Mouse (Mus musculus): ENCODE results near the gene Lhfpl3. TPM values are rescaled to one million over a fixed set of nuclear protein-coding genes. Genes with fewer than 3 reads are reported as not detected.

Gene Lhfpl3
- total RNA-seq, 2 experiments from 2014 or later, result 16.2 to 19.1 TPM

DNA sequence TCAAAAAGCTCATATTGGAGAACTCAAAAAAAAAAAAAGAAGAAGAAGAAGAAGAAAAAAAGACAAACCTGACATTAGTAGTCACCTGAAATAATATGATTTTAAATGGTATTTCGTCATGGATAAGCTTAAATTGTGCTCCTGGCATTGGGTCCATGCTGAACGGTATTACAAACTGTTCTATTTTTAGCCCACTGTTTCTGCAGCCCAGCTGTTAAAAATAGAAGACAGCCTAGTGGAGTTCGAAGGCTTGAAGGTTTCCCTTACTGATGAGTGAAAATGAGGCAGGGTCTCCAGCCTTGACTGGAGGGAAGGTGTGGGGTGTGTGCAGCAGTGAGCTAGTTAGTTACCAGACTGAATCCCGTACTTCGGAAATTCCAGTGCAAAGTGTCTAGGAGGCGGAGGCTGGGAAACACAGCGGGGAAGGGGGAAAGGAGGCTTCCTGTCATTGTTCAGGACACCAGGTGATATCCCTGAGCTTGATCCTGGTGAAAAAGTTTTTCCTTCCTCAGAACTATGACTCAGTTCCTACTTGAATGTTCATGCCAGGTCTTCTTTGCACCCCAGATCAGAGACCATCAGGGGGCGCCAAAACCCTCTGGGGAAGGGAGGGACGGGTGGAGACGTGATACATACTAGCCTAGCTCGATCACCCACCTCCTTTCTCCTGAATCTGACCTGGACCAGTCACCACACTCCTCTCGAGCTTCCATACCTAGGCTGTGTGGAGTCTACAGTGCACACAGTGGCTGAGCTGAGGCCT lies 505.8 kb downstream of the Lhfpl3 start:
- peak; percentile 7 to 16 for DNase-seq (ENCODE audit: low spot score in 2 of 2)
- intact Hi-C loops (cut with DNase I), result no loop called here

DNA sequence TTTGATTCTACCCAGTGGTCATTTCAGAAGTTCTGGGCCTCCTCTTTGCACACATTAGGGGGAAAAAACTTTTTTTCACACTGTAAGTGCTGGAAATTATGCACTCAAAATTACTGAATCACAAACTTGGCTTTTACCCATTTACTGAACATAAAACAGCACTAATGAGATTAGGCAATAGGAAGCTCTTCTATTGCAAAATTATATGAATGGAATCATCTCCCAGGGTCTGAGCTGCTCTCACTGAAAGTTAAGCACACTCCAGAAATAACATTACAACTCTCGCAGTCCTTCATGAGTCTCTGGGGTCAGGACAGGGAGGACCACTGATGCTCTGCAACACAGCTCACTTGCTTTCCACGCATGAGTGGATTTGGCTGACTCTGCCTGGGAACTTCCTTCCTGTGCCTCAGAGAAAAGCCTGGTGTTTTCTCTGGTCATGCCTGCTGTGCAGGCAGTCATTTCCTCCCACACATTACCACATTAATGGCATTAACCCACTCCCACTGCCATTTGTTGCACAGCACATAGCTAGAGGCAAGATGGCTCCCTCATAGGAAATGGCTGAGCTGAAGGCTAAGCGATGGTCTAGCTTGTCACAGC lies 510.1 kb downstream of the Lhfpl3 start:
- intact Hi-C loops (cut with DNase I), result no loop called here
- no peak for DNase-seq (ENCODE audit: low spot score in 2 of 2)

DNA sequence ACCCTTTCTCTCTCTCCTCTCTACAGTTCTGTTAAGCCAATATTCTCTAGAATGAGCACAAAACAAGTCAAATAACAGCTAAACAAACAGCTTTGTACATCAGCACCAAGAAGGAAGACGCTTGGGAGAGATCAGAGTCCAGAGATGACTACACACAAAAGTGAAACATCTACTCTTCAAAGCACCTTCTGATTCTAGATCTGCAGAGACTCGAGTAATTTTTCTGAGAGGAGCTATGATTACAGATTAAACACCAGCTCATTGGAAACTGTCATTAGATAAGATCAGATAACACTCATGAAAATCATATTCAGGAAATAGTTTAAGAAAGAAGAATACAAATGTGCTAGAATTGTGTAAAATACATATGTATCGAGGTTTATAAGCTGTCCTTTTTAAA lies 527.5 kb downstream of the Lhfpl3 start:
- intact Hi-C loops (cut with DNase I), result no loop called here
- DNase-seq (ENCODE audit: low spot score in 2 of 2), result no peak

DNA sequence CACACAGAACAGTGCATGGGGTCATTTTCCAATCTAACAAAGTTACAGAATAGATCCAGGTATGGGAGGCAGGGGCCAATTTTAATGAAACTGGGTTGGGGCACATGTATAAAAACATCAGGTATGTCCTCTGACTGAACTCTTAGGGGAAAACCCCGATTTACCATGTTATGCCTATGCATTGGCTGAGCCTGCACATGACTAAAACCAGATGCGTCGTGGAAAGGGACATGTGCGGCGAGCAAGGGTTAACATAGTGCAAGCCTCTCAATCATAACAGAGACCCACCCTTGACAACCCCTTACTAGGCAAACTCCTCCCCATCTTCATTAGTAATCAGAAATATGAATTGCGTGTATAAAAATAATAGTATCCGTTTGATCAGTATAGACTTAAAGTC lies 533.5 kb downstream of the Lhfpl3 start:
- no peak for DNase-seq (ENCODE audit: low spot score in 2 of 2)
- intact Hi-C loops (cut with DNase I), result no loop called here

DNA sequence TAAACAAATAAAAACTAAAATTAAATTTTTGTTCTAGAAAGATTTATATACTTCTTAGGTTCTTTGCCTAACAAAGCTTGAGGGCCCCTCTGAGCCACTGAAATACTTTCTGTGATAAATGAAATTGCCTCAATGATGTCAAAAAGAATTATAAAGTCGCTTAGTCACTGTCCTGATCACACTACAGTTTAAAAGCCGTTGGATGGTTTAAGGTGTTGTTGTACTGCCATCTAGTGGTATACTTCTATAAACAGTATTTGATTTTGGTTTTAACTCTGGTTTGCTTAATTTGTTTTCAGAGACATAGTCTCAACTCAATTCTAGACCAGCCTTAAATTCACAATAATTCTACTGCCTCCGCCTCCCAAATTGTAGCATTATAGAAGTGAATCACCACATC lies 539.0 kb downstream of the Lhfpl3 start:
- intact Hi-C loops (cut with DNase I), result loop anchor here (10.0 kb wide), 1 partner anchor 640 kb away; no protein-coding TSS in a partner anchor
- no peak for DNase-seq (ENCODE audit: low spot score in 2 of 2)

DNA sequence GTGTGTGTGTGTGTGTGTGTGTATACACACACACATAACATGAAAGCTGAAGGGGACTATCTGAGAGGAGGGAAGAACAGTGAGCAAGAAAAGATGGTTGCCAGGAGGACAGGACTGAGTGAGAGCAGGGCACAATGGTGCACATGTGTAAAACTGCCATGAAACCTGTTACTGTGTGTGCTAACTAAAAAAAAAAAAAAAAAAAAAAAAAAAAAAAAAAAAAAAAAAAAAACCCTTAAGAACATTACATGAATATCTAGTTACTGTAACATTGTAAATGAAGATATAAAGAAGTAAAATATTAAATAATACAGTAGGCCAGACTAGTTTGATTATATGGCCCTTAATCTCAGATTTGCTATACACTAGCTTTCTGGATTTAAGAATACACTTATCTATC lies 543.3 kb downstream of the Lhfpl3 start:
- DNase-seq (ENCODE audit: low spot score in 2 of 2), result no peak
- intact Hi-C loops (cut with DNase I), result loop anchor here (10.0 kb wide), 1 partner anchor 644 kb away; no protein-coding TSS in a partner anchor

Small RNA genes lying within 50 kb of the gene (microRNA-seq; reads per million reads assigned to microRNA genes)
- gene Gm28022, result not detected
- not detected for gene Gm44363

Other genes with a start within 250 kb of the Lhfpl3 start
- gene Orc5, start 195.6 kb upstream of the Lhfpl3 start, total RNA-seq (2021), result 10 to 100 TPM; 17.6 to 19.2 TPM